Mouse (Mus musculus) granulocyte monocyte progenitor cell, adult 5-6 weeks (primary cell): ENCODE data around the gene Traf2. TPM values are rescaled to one million over a fixed set of nuclear protein-coding genes. Genes with fewer than 3 reads are reported as not detected.
A peak's percentile ranks its signal among the peaks of the same experiment; 100 is the strongest.

Experiments used
- ATAC-seq: replicated peaks from 2 replicates; pipeline ENCODE4 v1.8.0; 2016; ENCODE audit warnings: mild to moderate bottlenecking, moderate TSS enrichment, inconsistent platforms; ENCODE audit not compliant: poor library complexity, severe bottlenecking
- total RNA-seq, 2 experiments: library from RNA; stranded (forward) in 1 of 2; stranded (reverse) in 1 of 2; fragments of 200-712, 200-1000 nt in 1 of 2; fragments of >200 nt in 1 of 2; fragmentation: Nextera tagmentation in 1 of 2; gene quantifications; 2 replicates each; pipeline ENCODE4 v1.2.3; 2014 to 2017

The Traf2 gene
- total RNA-seq, 2 experiments from 2014 or later, result 15.9 to 18.2 TPM

DNA sequence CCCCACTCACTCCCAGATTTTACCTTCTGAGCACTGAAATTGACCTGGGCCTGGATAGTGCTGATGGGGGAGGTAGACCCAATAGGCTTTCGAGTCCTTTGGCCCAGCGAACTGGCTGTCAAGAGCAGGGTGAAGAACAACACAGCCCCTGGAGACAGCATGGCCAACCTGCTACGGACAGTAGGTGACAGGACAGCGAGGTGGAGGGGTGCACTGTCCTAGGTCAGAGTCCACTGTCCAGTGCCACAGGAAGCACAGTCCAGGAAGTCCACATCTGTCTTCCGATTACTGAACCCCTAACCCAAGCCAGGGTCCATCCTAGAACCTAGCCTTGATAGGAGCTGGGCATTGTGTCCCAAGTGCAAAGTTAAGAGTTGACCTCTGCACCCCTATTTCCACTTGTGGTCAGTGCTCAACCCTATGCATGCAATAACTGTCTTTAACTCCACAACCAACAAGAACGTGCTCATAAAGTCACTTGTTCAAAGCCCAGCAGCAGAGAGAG is 46.6 kb downstream of the Traf2 start:
- ATAC-seq, result 0 out of 2 replicates have a peak, but pooled peaks have one; percentile 2

DNA sequence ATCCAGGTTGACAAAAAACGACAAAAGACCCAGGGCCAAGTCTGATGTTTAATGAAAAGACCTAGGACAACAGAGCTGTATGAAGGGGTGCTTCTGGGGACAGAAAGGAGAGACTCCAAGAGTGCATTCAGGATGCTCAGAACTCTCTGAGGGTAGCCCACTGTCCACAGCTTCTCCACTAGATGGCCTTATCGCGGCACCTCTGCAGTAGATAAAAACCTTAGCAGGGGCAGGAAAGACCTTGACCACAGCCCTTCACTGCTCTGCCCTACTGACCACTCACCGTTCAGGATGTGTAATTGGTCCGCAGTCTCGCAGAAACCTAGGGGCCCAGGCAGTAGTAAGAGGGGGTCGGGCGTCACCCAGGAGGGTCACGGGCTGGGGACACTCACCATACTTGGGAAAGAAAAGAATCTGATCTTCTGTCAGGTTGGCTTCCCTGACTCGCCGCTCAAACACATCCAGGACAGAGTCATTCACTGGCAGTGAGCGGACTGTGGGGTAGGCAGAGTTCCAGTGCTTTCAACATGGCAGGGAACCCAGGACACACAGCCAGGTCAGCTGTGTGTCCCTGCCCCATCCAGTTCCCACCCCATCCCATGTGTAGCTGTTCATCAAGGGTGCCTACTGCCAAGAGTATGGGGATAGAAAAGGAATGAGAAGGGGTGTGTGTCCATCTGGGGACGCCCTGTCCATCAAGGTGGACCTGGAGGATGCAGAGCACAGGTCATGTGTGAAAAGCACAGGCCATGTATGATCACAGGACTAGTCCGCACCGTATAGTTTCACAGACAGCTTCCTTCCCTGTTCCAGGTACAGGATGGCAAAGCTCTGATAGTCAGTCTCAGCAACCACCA is 47.9 kb downstream of the Traf2 start:
- no peak for ATAC-seq

GRCm38 (mm10) chr2:25497846-25498575 is 48.7 kb downstream of the Traf2 start:
- ATAC-seq, result peak; percentile 23

DNA sequence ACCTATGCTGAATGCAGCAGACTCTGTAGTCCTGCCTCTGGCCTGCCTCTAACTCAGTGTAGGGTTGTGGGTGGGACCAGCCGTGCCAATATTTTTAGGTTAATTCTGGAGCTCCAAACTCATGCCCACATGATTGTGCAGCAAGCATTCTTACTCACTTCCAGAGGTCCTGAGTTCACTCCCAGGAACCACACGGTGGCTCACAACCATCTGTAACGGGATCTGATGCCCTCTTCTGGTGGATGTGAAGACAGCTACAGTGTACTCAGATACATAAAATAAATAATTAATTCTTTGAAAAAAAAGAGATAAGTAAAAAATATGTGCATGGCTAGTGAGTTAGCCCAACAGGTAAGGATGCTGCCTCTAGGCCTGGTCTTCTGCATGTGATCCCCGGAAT is 50.3 kb downstream of the Traf2 start:
- ATAC-seq, result no peak

DNA sequence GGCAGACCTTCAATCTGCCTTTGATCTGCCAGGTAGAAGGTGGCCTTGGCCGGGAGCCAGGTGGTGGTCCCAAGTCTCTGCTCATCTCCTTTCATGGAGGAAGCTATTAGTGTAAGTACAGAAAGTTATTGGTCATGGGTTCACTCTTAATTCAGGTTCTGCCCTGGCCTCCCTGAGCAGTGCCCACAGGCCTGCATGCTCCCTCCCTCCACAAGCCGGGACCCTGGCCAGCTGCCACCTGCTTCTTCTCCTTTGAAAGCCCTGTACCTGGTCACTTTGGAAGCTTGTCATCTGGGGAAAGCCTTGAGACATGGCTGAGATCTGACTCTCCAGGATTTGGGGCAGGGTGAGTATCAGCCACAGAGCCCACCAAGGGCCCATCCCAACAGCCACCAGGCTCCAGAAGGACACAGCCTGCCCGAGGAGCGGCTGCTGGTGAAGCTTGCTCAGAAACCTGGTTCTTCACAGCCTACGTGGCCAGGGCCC is 53.2 kb downstream of the Traf2 start, which contains the start of gene Lcn12:
Gene Lcn12, minus strand, starts transcription at position 436 of the 486 bp plus-strand sequence.
- no peak for ATAC-seq

DNA sequence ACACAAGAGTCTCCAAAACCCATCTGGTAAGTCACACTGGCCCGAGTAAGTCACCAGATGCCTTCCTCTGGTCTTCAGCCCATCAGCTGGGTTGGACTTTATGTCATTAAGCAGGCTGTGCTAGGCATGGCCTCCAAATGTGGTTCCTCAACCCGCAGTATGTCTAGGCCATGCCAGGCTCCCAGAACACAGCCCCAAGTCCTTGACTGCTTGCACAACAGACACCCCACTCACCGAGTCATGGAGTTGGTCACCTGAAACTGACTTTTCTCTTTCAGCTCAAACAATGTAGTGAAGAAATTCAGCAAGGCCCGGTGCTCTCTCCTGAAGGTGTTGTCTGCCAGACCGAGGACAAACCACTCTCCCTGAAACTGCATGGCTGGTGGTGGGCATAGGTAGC is 53.8 kb downstream of the Traf2 start:
- ATAC-seq, result no peak

DNA sequence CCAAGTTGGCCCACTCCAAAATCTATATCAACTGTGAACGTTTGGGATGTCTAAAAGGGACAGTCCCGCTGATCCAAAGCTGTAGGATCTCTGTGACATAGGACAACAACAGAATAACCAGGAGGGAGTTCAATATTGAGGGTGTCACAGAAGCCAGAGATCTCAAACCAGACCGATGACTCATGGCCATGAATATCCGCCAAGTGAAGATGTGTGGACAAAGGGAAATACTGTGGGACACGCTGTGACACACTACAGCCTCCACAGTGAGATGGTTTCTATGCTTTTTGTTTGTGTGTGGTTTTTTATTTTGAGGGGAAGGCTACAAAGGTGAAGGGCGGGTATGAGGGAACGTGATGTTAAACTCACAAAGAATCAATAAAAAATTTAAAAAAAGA is 58.1 kb downstream of the Traf2 start:
- no peak for ATAC-seq

GRCm38 (mm10) chr2:25487965-25488670 is 58.6 kb downstream of the Traf2 start:
- ATAC-seq, result no peak

DNA sequence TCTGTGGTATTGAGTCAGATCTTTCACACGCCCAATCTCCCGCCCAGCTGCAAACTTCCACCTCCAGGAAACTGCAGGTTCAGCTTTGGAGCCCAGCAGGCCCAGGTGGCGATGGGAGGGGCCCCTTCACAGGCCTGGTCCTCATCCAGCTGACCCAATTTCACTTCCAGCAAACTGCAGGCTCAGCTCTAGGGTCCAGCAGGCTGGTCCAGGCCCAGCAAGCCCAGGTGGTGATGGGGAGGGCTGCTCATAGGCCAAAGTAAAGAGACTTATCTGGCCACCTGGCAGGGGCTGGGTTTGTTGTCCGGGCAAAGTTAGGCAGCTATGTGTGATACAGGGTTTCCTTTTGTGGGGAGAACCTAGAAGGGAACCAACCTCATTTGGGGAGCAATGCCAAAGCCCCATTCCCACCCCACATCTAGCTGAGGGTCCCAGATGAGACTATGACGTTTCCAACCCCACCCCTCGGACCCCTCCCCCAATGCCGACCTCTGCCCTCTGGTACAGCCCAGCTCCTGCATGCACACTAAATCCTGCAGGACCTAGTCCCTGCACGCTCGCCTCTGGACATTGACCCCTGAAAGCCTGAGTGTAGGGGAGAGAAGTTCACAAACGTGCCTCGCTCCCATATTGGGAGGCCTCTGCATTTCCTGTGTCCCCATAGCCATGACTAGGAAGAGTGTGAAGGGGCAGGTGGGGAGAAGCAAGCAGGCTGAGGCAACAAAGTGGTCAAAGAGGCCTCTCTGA is 61.7 kb downstream of the Traf2 start:
- ATAC-seq, result no peak

DNA sequence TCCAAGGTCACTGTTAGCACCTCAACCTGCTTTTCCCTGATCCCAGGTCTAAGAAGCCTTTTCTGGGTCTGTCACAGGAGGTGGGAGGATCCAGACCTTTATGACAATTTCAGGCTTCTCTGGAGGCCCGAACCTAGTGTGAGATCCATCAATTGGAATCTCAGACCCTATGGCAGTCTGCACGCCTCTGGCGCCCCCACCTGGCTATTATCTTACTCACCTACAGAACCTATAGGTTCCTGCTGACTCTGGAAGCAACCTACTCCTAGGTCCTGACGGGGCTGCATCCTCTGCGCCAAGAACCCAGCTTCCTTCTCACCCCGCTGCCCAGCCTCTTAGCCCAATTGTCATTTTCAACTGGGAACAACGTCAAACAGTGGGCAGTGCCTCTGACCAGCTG is 63.8 kb downstream of the Traf2 start:
- peak; percentile 75 for ATAC-seq

DNA sequence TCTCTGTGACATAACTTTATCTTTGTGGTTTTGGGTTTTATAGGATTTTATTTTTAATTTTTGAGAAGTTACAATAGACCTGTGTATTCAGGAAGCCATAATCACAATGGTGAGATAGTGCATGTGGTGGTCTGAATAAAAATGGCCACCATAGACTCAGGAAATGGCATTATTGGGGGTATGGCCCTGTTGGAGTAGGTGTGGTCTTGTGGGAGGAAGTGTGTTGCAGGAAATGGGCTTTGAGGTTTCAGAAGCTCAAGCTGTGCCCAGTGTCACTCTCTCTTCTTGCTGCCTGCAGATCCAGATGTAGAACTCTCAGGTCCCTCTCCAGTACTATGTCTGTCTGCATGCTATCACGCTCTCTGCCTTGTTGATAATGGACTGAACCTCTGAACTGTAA is 66.2 kb downstream of the Traf2 start:
- ATAC-seq, result peak; percentile 68

DNA sequence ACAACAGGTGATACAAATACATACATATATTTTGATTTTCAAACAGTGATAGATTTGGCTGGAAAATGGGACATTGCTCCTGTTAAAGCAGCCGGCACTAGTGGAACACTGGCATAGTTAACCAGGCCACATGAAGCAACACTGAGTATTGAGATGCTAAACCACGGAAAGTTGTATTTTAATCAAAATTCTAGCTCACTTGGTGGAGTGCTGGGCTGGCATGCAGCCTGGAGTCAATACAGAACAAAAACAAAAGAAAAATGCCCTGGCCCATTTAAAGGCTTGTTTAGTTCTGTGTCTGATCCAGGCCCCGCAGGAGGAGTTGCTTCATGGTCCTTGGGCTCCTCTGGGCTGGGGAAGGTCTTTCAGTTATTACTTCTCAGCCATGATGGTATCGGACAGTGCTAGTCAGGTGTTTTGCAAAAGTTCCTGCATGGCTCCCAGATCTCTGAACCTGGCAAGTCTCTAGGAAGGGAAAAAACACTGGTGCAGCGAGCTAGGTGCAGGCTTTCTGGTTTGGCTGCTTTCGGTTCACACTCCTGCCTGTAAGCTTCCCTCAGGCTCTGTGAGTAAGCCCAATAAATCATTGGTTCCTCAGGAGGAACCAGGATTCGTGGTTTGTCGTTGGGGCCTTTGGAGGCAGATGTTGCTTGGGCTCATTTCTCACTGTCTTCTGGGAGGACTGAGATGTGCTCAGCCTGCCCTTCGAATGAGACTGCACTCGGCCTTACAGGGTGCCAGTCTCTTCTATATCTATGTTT is 67.0 kb downstream of the Traf2 start:
- ATAC-seq, result no peak; the same call in 1 of the 2 replicates

DNA sequence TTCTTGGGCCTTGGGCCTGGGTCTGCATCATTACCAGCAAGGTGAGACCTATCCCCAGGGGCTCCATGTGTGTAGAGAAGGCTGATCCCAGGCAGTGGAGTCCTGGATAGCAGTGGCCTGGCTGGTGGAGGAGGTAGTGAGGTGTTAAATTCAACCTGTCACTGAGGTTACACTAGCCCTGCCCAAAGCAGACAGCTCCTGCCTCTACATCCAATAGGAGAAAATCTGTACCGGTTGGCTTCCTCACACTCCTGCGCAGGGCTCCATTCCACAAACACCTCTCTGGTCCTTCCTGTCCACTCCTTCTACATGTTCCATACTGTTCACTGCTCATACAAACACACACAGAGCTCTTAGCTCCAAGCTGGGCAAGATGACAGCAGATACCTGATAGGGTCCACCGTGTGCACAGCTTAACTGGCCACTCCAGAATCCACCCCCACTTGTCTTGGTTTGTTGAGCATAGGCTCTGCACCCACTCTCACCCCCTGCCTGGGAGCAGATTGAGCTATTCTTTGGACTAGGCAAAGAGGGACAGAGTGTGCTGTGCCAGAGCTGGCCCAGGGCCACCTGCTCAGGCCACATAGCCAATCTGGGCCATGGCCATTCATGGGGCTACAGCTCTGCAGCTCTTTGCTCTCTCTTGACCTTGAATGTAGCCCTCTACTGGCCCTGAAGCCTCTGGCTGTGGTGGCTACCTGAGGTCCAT is 68.6 kb downstream of the Traf2 start:
- ATAC-seq, result no peak

- no peak for ATAC-seq
Measured at GRCm38 (mm10) chr2:25477541-25477940, 69.2 kb downstream of the Traf2 start.

DNA sequence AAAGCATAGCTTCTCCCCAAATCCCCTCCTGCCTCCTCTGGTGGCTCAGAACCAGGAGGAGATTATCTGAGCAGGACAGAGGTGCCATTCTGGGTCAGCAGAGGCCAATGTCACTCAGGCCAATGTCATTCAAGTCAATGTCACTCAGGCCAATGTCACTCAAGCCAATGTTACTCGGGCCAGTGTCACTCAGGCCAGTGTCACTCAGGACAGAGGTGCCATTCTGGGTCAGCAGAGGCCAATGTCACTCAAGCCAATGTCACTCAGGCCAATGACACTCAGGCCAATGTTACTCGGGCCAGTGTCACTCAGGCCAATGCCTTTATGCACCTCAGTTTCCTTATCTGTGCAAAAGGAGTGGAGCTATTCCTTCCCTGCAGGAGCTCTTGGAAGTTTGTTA is 74.2 kb downstream of the Traf2 start:
- no peak for ATAC-seq

GRCm38 (mm10) chr2:25469969-25470368 is 76.8 kb downstream of the Traf2 start, which contains the start of gene Ptgds:
Gene Ptgds, minus strand, starts transcription at chr2:25470046.
- no peak for ATAC-seq

GRCm38 (mm10) chr2:25468962-25469915 is 77.5 kb downstream of the Traf2 start:
- ATAC-seq, result no peak
